Mouse (Mus musculus) liver, embryonic 14.5 days (tissue): ENCODE results near the gene Adgrb3.

Source experiments
- CTCF ChIP-seq: IDR thresholded peaks from 2 replicates; pipeline ENCODE4 v1.5.1; 2016; ENCODE audit warnings: antibody characterized with exemption, low read depth, control low read depth
- EP300 ChIP-seq: IDR thresholded peaks from 2 replicates; pipeline ENCODE4 v1.6.1; 2016; ENCODE audit warnings: antibody characterized with exemption, low read depth

DNA sequence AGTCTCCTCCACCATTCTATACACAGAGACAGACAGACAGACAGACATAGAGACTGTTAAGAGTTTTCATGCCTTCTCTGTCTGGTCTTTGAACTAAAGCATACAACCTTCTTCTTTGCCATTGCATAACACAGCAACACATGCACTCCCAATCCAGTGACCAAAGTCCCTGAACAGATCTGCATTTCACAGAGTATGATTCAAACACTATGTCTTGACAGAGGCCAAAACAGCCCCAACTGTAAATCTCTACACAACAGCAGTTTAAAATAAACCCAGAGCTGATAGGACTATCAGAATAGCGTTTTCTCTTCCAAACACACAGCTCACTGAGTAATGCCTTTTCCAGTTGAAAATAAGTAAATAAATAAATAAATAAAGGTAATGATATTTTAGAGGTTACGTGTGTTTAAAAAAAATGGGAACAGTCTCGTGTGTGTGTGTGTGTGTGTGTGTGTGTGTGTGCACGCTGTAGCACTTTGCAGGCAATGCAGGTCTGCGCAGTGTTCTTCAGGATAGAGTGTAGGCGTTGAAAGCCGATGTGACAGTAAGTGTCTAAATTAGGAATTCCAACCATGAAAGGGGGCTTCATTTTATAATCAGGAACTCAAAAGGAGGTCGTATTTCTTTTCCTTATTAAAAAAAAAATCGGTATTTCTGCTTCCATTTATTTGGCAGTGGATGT is 1.3 kb downstream of the Adgrb3 start:
- TF ChIP-seq CTCF (no peak), EP300 (no peak)
